Mouse (Mus musculus) gastrocnemius, postnatal 14 days (tissue): ENCODE data around the gene Tmem135. TPM values are rescaled to one million over a fixed set of nuclear protein-coding genes. Genes with fewer than 3 reads are reported as not detected.
"Not testable (repeated sequence)": the region's sequence is repeated elsewhere in the genome, so short reads cannot be mapped to it uniquely, and the experiment has no call there.

Experiments
- DNase-seq: peaks from one replicate; pipeline ENCODE4 v3.0.0; 2021; ENCODE audit warnings: mixed read lengths
- intact Hi-C: fragments of 180-260 bp; cut with DNase I; formaldehyde crosslinking; loops from one replicate; pipeline ENCODE4 v1.15.1; 2025; ENCODE audit warnings: low total_unique reads
- total RNA-seq, 2 experiments: library from RNA; stranded (reverse); gene quantifications; 2 replicates each; pipeline ENCODE4 v1.2.3; 2021

The Tmem135 gene
- total RNA-seq, 2 experiments from 2014 or later, result 20.0 to 21.1 TPM

- intact Hi-C loops, result no loop called here
- no peak for DNase-seq
Measured at GRCm38 (mm10) chr7:89282664-89283063, 121.4 kb downstream of the Tmem135 start.

DNA sequence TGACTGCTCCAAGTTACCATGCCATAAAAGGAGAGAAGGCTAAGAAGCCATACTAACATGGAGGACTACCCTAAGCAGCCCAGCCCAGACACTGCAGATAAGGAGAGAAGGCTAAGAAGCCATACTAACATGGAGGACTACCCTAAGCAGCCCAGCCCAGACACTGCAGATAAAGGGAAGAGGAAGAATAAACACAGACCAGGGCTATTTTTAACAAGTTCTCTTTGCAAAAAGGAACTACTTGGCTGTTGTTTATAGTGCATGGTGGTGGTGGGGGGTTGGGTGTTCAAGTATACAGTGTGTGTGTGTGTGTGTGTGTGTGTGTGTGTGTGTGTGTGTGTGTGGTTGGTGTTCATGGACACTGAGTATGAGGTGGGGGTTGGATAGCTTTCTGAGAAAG is 133.6 kb downstream of the Tmem135 start:
- intact Hi-C loops, DNase-seq: not testable (repeated sequence)

- intact Hi-C loops, result no loop called here
- DNase-seq, result no peak
Measured at GRCm38 (mm10) chr7:89269826-89270225, 134.2 kb downstream of the Tmem135 start.

DNA sequence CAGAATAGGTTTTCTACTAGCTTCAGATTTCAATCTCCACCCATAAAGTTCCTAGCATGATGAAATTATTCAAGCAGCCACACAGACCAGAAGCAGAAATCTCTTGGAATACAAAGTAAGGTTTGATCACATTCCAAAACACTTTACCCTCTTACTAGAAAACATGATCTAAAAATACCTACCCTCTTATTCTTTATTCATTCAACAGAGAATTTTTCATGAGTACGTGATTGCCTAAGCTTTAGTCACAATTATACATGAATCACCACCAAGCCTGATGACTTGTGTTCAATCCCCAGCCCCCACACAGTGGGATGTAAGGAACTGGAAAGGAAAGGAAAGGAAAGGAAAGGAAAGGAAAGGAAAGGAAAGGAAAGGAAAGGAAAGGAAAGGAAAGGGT is 136.5 kb downstream of the Tmem135 start:
- intact Hi-C loops, result no loop called here
- DNase-seq, result no peak

DNA sequence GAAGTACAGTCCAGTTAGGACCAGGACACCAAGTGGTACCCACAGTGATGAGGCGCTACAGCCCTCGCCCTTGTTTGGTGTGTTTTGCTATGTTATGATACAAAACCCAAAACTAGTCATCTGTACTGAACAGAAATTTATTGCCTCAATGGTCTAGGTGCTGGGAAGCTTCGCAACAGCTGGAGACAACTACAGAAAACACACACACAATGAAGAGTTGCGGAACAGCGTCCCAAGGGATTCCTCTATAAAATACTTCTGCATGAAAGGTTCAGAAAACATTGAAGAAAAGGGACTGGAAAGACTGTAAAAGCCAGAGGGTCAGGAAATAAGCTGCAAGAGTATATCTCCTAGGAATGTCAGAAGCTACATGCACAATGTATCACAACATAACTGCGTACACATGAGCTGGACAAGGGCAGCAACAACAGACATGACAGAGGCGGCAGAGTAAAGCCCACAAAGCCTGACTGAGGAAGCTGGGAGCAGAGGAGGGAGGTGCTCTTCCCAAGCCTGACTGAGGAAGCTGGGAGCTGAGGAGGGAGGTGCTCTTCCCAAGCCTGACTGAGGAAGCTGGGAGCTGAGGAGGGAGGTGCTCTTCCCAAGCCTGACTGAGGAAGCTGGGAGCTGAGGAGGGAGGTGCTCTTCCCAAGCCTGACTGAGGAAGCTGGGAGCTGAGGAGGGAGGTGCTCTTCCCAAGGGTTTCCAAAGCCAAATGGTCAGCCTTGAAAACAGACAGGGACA is 137.8 kb downstream of the Tmem135 start:
- DNase-seq, result no peak
- intact Hi-C loops, result no loop called here

DNA sequence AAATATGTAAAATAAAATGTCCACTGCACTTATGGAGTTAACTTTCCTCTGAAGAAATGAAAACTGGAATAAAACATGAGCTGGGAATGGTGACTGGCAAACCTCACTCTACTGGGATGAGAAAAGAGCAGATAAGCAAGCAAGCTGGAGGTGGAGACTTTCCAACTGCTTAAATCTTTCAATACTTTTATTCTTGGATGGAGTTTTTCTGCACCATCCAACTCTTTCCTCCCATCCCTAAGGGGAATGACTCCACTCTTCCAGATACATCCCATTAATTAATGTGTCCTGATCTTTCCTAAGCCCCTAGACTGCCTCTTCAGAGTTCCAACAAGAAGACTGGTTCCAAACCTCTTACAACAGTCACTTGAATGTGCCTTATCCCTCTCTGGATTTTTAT is 143.1 kb downstream of the Tmem135 start:
- intact Hi-C loops, result no loop called here
- DNase-seq, result no peak

GRCm38 (mm10) chr7:89258832-89259231 is 145.2 kb downstream of the Tmem135 start:
- no peak for DNase-seq
- intact Hi-C loops, result no loop called here

DNA sequence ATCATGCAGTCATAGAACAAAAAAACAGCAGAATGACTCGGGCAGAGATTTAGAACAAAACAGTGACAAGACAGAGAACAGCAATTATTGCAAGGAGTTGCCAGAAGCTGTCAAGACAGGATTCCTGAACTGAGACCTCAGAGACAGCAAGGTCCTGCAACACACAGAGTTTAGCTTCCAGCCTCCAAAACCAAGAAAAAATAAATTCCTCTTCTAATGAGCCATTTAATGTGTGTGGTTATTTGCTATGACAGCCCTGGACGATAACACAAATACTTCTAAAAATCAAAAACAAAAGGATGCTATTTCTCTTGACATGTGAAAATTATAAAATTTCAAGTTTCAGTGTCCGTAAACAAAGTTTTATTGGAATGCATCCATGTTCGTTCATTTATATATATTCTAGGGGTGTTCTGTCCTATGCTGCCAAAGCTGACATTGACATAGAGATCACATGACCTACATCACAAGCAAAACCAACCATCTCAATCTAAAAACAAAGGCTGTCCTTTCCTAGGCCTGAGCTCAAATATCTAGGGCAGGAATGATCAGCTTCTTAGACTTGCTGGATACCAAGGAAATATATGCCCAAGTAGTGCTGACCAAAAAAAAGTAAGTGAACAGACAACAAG is 146.0 kb downstream of the Tmem135 start:
- intact Hi-C loops, result no loop called here

DNA sequence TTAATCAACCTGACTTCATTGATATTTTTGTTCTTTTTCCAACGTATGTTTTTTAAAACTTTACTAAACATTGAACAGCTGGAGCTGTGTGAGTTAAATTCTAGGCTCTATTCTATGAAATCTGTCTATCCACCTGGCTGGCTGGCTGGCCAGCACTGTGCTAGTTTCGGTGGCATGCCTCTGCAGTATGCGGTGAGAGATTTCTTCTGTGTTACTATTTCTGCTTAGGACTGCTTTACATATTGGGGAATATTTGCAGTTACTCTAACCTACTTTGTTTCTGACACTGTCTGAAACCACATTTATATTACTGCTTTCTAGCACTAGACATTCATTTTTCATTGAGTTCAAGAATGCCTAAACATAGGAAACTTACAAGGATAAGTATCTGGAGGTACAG is 150.2 kb downstream of the Tmem135 start:
- intact Hi-C loops, result no loop called here
- no peak for DNase-seq

More for the DNA sequence above, 146.0 kb downstream of the Tmem135 start:
- DNase-seq, result no peak

- DNase-seq, result no peak
- intact Hi-C loops, result no loop called here
Measured at GRCm38 (mm10) chr7:89253317-89253716, 150.7 kb downstream of the Tmem135 start.

GRCm38 (mm10) chr7:89251880-89252453 is 152.1 kb downstream of the Tmem135 start:
- no peak for DNase-seq
- intact Hi-C loops, result no loop called here

DNA sequence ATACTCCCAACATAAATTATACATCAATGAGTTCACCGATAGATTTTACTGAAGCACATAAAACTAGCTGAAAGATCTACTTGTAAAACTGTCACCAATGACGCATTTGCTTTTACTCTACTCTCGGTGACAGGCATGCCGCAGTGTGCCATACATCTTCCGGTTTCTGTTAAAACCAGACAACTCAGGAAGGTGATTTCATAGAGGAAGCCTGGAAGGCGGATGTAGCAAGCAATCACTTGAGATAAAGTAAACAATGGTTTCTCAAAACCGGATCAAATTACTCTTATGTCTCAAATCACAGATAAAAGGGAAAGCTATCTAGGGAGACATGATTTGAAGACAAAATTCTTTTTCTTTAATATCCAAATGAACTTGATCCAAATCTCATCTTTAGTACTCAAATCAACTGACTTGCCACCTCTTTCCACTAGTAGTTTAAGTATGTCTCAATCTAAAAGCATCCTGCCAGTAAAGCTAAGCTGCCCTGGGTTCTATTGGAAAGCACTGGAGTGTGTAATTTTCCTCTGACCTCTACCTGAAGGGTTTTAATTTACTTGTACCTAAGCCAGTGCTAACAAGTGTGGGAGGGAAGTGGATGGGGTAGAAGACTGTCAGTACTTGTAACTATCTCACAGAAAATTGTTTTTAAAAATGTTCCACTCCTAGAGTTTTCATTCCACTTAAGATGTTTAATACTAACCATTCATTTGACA is 155.7 kb downstream of the Tmem135 start:
- DNase-seq, result no peak
- intact Hi-C loops, result no loop called here

DNA sequence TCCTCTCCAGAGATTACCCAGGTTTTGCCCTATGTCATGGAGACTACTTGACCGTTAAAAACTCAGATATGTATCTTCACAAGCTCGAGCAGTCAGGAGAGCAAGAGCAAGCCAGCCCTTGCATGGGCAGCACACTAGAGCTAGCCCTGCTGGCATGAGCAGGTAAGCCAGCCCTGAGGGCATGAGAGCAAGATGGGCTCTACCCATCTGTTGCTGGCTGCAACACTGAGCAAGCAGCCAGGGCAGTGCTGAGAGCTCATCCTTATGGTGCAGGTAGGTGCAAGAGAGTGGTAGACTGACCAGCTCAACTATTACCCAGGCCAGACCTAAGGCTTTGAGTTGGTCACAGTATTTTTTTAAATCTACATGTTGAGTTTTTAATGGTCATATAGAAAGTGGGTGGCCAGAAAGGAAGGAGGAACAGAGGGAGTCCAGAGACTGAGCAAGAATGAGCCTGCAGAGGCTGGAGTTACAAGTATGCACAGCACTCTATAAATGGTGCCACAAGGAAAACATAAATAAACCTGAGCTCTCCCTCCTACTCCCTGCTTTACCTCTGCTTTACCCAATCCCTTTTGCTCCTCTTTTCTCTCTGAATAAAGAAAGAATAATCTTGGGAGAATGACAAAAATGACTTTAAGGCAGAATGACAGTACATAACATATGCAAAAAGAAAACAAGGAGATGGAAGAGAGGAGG is 156.9 kb downstream of the Tmem135 start:
- no peak for DNase-seq
- intact Hi-C loops, result no loop called here

DNA sequence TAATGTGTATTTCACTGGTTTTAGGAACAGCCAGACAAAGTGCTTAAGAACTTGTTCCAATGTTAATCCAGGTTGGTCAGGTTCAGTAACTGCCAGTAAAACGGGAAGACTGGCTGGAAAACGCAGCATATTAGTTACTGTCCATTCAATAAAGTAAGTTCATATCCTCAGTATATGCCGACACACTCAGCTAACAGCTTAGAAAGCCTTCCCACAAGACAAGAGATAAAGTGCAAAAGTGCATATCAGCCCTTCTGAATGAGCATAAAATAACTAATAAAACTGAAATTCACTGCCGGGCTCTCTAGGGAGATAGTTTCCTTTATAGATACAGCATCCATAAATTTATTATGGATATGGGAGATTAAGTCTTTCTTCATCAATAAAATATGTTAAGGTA is 161.5 kb downstream of the Tmem135 start:
- DNase-seq, result no peak
- intact Hi-C loops, result no loop called here

DNA sequence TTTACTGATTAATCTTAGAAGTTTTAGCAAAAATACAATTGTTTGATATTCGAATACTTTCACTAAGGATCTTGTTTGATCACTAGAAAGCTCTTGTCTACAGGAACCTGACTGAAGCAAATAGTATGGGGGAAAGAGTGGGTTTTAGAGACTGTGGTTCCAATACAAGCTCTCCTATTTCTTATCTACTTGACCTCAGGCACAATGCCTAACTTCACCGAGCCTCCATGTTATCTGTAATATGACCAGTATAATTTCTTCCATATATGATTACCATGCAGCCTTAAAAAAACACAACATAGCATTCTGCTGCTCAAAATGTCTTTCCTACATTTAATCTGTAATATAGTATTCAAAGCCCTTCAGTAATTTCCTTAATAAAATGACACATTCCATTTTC is 161.9 kb downstream of the Tmem135 start:
- DNase-seq, result no peak
- intact Hi-C loops, result no loop called here

- no peak for DNase-seq
- intact Hi-C loops, result no loop called here
Measured at GRCm38 (mm10) chr7:89239592-89239991, 164.4 kb downstream of the Tmem135 start.

GRCm38 (mm10) chr7:89236592-89236991 is 167.4 kb downstream of the Tmem135 start:
- DNase-seq, result no peak
- intact Hi-C loops, result no loop called here

DNA sequence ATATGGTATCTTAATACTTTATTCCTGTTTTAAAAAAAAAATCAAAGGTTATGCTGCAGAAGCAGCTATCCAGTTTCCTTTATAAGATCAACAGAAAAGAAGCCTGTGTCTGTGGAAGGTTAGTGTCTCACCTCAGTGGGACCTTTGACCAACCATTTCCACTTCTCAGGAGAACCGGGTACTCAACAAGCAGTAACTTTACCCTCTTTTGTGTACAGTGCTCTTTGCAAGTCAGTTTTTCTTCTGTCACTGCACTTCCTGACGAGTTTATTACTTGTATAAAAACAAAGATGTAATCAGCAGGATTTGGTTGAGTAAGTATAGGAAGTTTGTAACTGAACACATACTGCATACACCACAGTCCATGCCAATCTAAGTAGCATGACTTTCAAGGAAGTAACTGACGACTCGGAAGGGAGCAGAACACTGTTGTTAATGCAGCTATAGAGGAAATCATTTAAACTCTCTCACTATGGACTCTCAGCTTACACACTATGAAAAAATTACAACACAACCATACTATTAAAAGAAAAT is 168.0 kb downstream of the Tmem135 start:
- intact Hi-C loops, result no loop called here
- DNase-seq, result no peak

GRCm38 (mm10) chr7:89232499-89233145 is 171.4 kb downstream of the Tmem135 start:
- intact Hi-C loops, result no loop called here
- DNase-seq, result no peak
